Mouse (Mus musculus) CH12.LX (cell line): ENCODE results near the gene Dcps.

ENCODE experiments used
- BHLHE40 ChIP-seq: IDR thresholded peaks from 2 replicates; pipeline ENCODE4 v1.6.1; 2011; ENCODE audit warnings: mild to moderate bottlenecking, low read depth, low read length, improper control_type of control experiment
- CHD2 ChIP-seq: IDR thresholded peaks from 2 replicates; pipeline ENCODE4 v1.6.1; 2011; ENCODE audit warnings: low read length, improper control_type of control experiment
- CTCF ChIP-seq, 2 experiments: IDR thresholded peaks in 1 of 2; conservative IDR thresholded peaks in 1 of 2; 2 replicates each; pipeline ENCODE4 v1.5.1; 2011 to 2012; ENCODE audit warnings: low read depth in 2 of 2, low read length in 2 of 2, improper control_type of control experiment in 1 of 2, inconsistent platforms in 1 of 2, mild to moderate bottlenecking in 1 of 2, moderate library complexity in 1 of 2
- E2F4 ChIP-seq: IDR thresholded peaks from 2 replicates; pipeline ENCODE4 v1.6.1; 2011; ENCODE audit warnings: low read depth, low read length, improper control_type of control experiment; ENCODE audit not compliant: insufficient replicate concordance
- HCFC1 ChIP-seq: IDR thresholded peaks from 2 replicates; pipeline ENCODE4 v1.6.1; 2012; ENCODE audit warnings: low read depth, mild to moderate bottlenecking, inconsistent platforms, low read length, improper control_type of control experiment
- JUN ChIP-seq: IDR thresholded peaks from 2 replicates; pipeline ENCODE4 v1.6.1; 2011; ENCODE audit warnings: low read depth, mild to moderate bottlenecking, low read length, improper control_type of control experiment, moderate library complexity; ENCODE audit not compliant: insufficient read depth
- JUND ChIP-seq: conservative IDR thresholded peaks from 2 replicates; pipeline ENCODE4 v1.6.1; 2011; ENCODE audit warnings: low read depth, low read length, improper control_type of control experiment
- MAZ ChIP-seq: IDR thresholded peaks from 2 replicates; pipeline ENCODE4 v1.6.1; 2012; ENCODE audit warnings: low read depth, mild to moderate bottlenecking, inconsistent platforms, low read length, improper control_type of control experiment, moderate library complexity
- MEF2A ChIP-seq: IDR thresholded peaks from 2 replicates; pipeline ENCODE4 v1.6.1; 2014; ENCODE audit warnings: low read depth, mild to moderate bottlenecking, inconsistent platforms, low read length, improper control_type of control experiment, borderline replicate concordance
- MYC ChIP-seq: IDR thresholded peaks from 2 replicates; pipeline ENCODE4 v1.6.1; 2011; ENCODE audit warnings: low read depth, mild to moderate bottlenecking, improper control_type of control experiment, low read length
- POLR2A ChIP-seq: IDR thresholded peaks from 2 replicates; pipeline ENCODE4 v1.6.1; 2011; ENCODE audit warnings: low read depth, mild to moderate bottlenecking, improper control_type of control experiment, low read length
- UBTF ChIP-seq: IDR thresholded peaks from 2 replicates; pipeline ENCODE4 v1.6.1; 2012; ENCODE audit warnings: low read depth, mild to moderate bottlenecking, inconsistent platforms, low read length, improper control_type of control experiment, moderate library complexity
- ZC3H11A ChIP-seq: IDR thresholded peaks from 2 replicates; pipeline ENCODE4 v1.6.1; 2012; ENCODE audit warnings: low read depth, mild to moderate bottlenecking, inconsistent platforms, low read length, improper control_type of control experiment
- ZNF384 ChIP-seq: IDR thresholded peaks from 2 replicates; pipeline ENCODE4 v1.6.1; 2012; ENCODE audit warnings: low read depth, low read length, improper control_type of control experiment, inconsistent platforms

DNA sequence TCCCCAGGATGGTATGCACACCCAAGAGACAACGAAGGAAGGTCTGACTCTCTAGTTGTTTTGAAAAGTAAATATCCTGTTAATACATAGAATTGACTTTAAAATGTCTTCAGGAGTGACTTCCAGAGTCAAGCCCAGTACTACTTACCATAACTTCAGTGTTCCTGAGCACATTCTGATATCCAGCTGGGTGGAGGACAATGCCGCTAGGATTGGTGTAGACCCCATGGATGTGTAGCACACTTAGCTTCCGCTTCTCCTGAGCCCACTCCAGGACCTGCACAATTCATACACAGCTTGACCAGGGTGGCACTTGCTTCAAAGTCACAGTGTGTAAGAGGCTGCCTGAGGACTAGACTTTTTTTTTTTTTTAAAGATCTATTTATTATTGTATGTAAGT, 47.6 kb upstream of the Dcps start:
- TF ChIP-seq HCFC1 (no peak), CTCF (conservative IDR thresholded peaks at IDR 0.05 in 1 of 2, IDR thresholded peaks at IDR 0.05 in 1 of 2; ENCODE audit: low read depth in 2 of 2, low read length in 2 of 2) (no peak), POLR2A (no peak), ZC3H11A (no peak), JUN (no peak), JUND (no peak), UBTF (no peak), E2F4 (no peak), MYC (no peak), MAZ (no peak), BHLHE40 (no peak), ZNF384 (no peak), CHD2 (no peak), MEF2A (no peak)
